Mouse (Mus musculus): Measurements from ENCODE around the gene Olfr150.
"Not testable (repeated sequence)": the region's sequence is repeated elsewhere in the genome, so short reads cannot be mapped to it uniquely, and the experiment has no call there.

Gene Olfr150

GRCm38 (mm10) chr9:39730678-39731077 lies at the start of gene Olfr150:
Gene Olfr150, plus strand, starts transcription at chr9:39730978.
- no peak for DNase-seq (ENCODE audit: low read depth in 2 of 2, low spot score in 2 of 2)

GRCm38 (mm10) chr9:39701123-39701522 lies 29.7 kb upstream of the Olfr150 start:
- not testable (repeated sequence) for DNase-seq (ENCODE audit: low read depth in 2 of 2, low spot score in 2 of 2)

GRCm38 (mm10) chr9:39707017-39707416 lies 23.8 kb upstream of the Olfr150 start, which contains the start of gene Olfr149:
Gene Olfr149, minus strand, starts transcription at chr9:39707117.
- no peak for DNase-seq (ENCODE audit: low read depth in 2 of 2, low spot score in 2 of 2)

GRCm38 (mm10) chr9:39708958-39709357 lies 21.8 kb upstream of the Olfr150 start:
- DNase-seq (ENCODE audit: low read depth in 2 of 2, low spot score in 2 of 2) = no peak

GRCm38 (mm10) chr9:39711053-39711452 lies 19.7 kb upstream of the Olfr150 start, which contains the start of gene Olfr965:
Gene Olfr965, plus strand, starts transcription at chr9:39711353.
- DNase-seq (ENCODE audit: low read depth in 2 of 2, low spot score in 2 of 2) = no peak

GRCm38 (mm10) chr9:39740741-39741140 lies 10.0 kb downstream of the Olfr150 start:
- DNase-seq (ENCODE audit: low read depth in 2 of 2, low spot score in 2 of 2) = no peak

GRCm38 (mm10) chr9:39745949-39746348 lies 15.2 kb downstream of the Olfr150 start, which contains the start of gene Olfr967:
Gene Olfr967, plus strand, starts transcription at chr9:39746249.
- DNase-seq (ENCODE audit: low read depth in 2 of 2, low spot score in 2 of 2) = no peak

GRCm38 (mm10) chr9:39746428-39746827 lies 15.7 kb downstream of the Olfr150 start:
- no peak for DNase-seq (ENCODE audit: low read depth in 2 of 2, low spot score in 2 of 2)

GRCm38 (mm10) chr9:39783153-39783552 lies 52.4 kb downstream of the Olfr150 start, which contains the start of gene Olfr968:
Gene Olfr968, minus strand, starts transcription at chr9:39783253.
- no peak for DNase-seq (ENCODE audit: low read depth in 2 of 2, low spot score in 2 of 2)

All from CD8-positive naive resting alpha-beta T cell, adult 2 months (primary cell).